Mouse (Mus musculus): ENCODE measurements around the gene Banp. TPM values are rescaled to one million over a fixed set of nuclear protein-coding genes. Genes with fewer than 3 reads are reported as not detected.

Gene Banp
- polyA plus RNA-seq, 1 experiment from 2014 or later, result 53.1 TPM

DNA sequence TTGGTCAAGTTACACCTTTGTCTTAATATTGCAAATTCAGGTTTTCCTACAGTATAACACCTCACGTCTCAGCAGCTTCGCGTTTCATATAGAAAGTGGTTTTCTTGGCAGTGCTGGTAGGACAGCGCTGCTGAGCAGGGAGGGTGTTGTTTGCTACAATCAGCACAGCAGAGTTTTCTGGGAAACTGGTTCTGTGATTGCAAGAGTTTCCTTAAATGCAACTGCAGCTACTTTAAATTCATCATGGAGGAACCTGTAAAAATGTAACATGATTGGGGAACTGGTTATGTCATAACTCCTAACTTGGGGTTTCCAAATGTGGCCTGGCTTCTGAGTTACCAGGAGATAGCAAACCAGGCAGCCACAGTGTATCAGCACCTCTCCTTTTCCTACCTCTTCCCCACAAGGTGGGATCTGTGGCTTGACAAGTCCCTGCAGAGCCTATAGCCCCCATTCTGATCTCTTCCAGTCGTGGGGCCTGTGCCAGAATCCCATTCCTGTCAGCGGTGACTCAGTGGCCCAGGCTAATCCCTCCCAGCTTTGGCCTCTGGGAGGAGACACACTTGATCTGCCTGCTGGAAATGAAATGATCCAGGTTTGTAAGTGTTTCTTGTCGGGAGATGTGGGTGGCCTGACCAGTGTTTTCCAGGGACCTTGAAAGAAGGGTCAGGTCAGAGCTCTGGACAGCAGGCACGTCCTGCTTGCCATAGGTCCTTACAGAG is 70.7 kb downstream of the Banp start:
- ATAC-seq (replicated peaks; ENCODE audit: low FRiP score) (no peak), DNase-seq (ENCODE audit: low spot score) (no peak)
- no peaks in the 10 kb centered on the region for H3K27me3 ChIP-seq (ENCODE audit: control insufficient read depth, insufficient read depth, low read length)
- no peak overlapping the region for H3K9ac ChIP-seq (ENCODE audit: low read length)
- no peak overlapping the region for H3K27ac ChIP-seq (ENCODE audit: low read depth, low read length)
- WGBS, result 86% methylated on average over 8 of the region's 8 CpGs
- no peaks in the 10 kb centered on the region for H3K4me1 ChIP-seq (replicated peaks; ENCODE audit: control insufficient read depth, insufficient read depth, low read length)
- no peaks in the 10 kb centered on the region for H3K9me3 ChIP-seq (ENCODE audit: control insufficient read depth, low read length)
- no peak overlapping the region for H3K4me2 ChIP-seq (ENCODE audit: low read depth, low read length, severe bottlenecking)
- H3K4me3 ChIP-seq (ENCODE audit: low read depth, low read length), result no peak overlapping the region
- peaks cover 3% of the 10 kb centered on the region; the same call in 1 of the 2 replicates for H3K36me3 ChIP-seq (ENCODE audit: control insufficient read depth, insufficient read depth, low read length)

DNA sequence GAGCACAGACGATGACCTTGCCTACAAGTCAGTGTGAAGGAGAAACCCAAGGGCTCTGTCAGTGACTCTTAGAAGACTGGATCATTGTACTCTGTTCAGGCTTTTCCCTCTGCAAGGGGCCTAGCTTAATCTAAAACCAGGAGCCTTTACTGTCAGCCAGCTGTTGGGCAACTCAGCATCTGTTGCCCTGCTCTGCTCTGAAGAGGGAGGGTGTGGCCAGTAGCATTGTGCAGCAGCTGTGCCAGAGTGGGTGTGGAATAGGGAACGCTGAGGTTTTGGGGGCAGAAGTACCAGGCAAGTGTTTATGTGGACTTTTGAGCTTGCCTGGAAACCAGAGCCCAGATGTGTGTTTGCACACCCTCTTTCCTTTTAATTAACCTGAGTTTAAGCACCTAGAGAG is 72.2 kb downstream of the Banp start:
- Histone ChIP-seq H3K27ac (ENCODE audit: low read depth, low read length) (no peak overlapping the region), H3K4me3 (ENCODE audit: low read depth, low read length) (no peak overlapping the region), H3K9me3 (ENCODE audit: control insufficient read depth, low read length) (no peaks in the 10 kb centered on the region), H3K9ac (ENCODE audit: low read length) (no peak overlapping the region), H3K36me3 (ENCODE audit: control insufficient read depth, insufficient read depth, low read length) (peaks cover 6% of the 10 kb centered on the region; the same call in 1 of the 2 replicates), H3K27me3 (ENCODE audit: control insufficient read depth, insufficient read depth, low read length) (no peaks in the 10 kb centered on the region), H3K4me2 (ENCODE audit: low read depth, low read length, severe bottlenecking) (no peak overlapping the region), H3K4me1 (replicated peaks; ENCODE audit: control insufficient read depth, insufficient read depth, low read length) (no peaks in the 10 kb centered on the region)
- DNase-seq (ENCODE audit: low spot score) (no peak), ATAC-seq (replicated peaks; ENCODE audit: low FRiP score) (no peak)
- 85% methylated on average over 2 of the region's 2 CpGs for WGBS

DNA sequence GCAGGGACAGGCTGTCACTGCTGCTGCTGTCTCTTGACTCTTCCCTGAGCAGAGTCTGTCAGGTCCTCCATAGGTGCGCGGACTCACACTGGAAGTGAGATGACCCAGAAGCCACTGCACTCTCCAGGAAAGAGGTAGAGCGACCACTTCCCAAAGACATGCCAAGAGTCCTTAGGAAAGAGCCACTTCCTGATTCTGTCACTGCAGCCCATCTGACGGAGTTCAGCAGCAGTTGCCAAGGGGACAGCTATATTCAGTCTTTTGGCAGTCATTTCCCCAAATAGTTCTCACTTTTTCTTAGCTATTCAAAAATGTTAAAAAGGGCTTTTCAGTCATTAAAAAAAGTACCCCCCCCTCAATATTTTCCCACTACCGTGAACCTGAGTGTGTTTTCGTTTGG is 72.7 kb downstream of the Banp start:
- peaks cover 6% of the 10 kb centered on the region; the same call in 1 of the 2 replicates for H3K36me3 ChIP-seq (ENCODE audit: control insufficient read depth, insufficient read depth, low read length)
- no peak overlapping the region for H3K9ac ChIP-seq (ENCODE audit: low read length)
- no peak overlapping the region for H3K27ac ChIP-seq (ENCODE audit: low read depth, low read length)
- H3K9me3 ChIP-seq (ENCODE audit: control insufficient read depth, low read length), result no peaks in the 10 kb centered on the region
- no peaks in the 10 kb centered on the region for H3K4me1 ChIP-seq (replicated peaks; ENCODE audit: control insufficient read depth, insufficient read depth, low read length)
- WGBS, result 86% methylated on average over 6 of the region's 6 CpGs
- ATAC-seq (replicated peaks; ENCODE audit: low FRiP score) (no peak), DNase-seq (ENCODE audit: low spot score) (no peak)
- H3K4me2 ChIP-seq (ENCODE audit: low read depth, low read length, severe bottlenecking), result no peak overlapping the region
- H3K27me3 ChIP-seq (ENCODE audit: control insufficient read depth, insufficient read depth, low read length), result no peaks in the 10 kb centered on the region
- H3K4me3 ChIP-seq (ENCODE audit: low read depth, low read length), result no peak overlapping the region

- no peak overlapping the region for H3K27ac ChIP-seq (ENCODE audit: low read depth, low read length)
- DNase-seq (ENCODE audit: low spot score), result no peak
- H3K4me2 ChIP-seq (ENCODE audit: low read depth, low read length, severe bottlenecking), result no peak overlapping the region
- no peak overlapping the region for H3K4me3 ChIP-seq (ENCODE audit: low read depth, low read length)
- no peaks in the 10 kb centered on the region for H3K4me1 ChIP-seq (replicated peaks; ENCODE audit: control insufficient read depth, insufficient read depth, low read length)
- H3K27me3 ChIP-seq (ENCODE audit: control insufficient read depth, insufficient read depth, low read length), result no peaks in the 10 kb centered on the region
- H3K36me3 ChIP-seq (ENCODE audit: control insufficient read depth, insufficient read depth, low read length), result peaks cover 6% of the 10 kb centered on the region; the same call in 1 of the 2 replicates
- 83% methylated on average over 4 of the region's 4 CpGs for WGBS
- H3K9me3 ChIP-seq (ENCODE audit: control insufficient read depth, low read length), result no peaks in the 10 kb centered on the region
- H3K9ac ChIP-seq (ENCODE audit: low read length), result no peak overlapping the region
- no peak for ATAC-seq (replicated peaks; ENCODE audit: low FRiP score)
Observed at GRCm38 (mm10) chr8:122022705-122023104, 73.2 kb downstream of the Banp start.

DNA sequence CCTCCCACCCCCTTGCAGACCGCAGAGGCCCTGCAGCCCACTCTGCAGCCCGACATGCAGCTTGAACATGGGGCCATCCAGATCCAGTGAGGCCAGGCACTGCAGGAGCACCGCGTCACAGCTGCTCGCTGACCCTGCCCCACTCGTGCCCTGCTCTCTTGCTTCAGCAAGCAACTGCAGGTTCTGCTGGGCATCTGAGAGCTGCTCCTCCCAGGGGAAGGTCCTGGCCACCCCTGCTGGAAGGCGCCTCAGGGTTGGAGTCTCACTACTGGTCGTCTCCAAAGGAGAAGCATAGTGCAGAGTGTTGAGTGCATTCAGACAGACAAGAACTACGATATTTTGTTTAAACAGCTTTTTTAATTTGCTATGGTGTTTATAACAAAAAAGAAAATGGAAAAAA is 76.0 kb downstream of the Banp start:
- Histone ChIP-seq H3K36me3 (ENCODE audit: control insufficient read depth, insufficient read depth, low read length) (peaks cover 6% of the 10 kb centered on the region; the same call in 1 of the 2 replicates), H3K4me2 (ENCODE audit: low read depth, low read length, severe bottlenecking) (no peak overlapping the region), H3K4me3 (ENCODE audit: low read depth, low read length) (no peak overlapping the region), H3K9me3 (ENCODE audit: control insufficient read depth, low read length) (no peaks in the 10 kb centered on the region), H3K4me1 (replicated peaks; ENCODE audit: control insufficient read depth, insufficient read depth, low read length) (no peaks in the 10 kb centered on the region), H3K9ac (ENCODE audit: low read length) (no peak overlapping the region), H3K27me3 (ENCODE audit: control insufficient read depth, insufficient read depth, low read length) (no peaks in the 10 kb centered on the region), H3K27ac (ENCODE audit: low read depth, low read length) (no peak overlapping the region)
- ATAC-seq (replicated peaks; ENCODE audit: low FRiP score), result no peak
- DNase-seq (ENCODE audit: low spot score), result no peak
- 95% methylated on average over 9 of the region's 9 CpGs for WGBS

- 83% methylated on average over 4 of the region's 4 CpGs for WGBS
- Histone ChIP-seq H3K27ac (ENCODE audit: low read depth, low read length) (no peak overlapping the region), H3K9ac (ENCODE audit: low read length) (no peak overlapping the region), H3K4me2 (ENCODE audit: low read depth, low read length, severe bottlenecking) (no peak overlapping the region), H3K36me3 (ENCODE audit: control insufficient read depth, insufficient read depth, low read length) (peaks cover 6% of the 10 kb centered on the region; the same call in 1 of the 2 replicates), H3K27me3 (ENCODE audit: control insufficient read depth, insufficient read depth, low read length) (no peaks in the 10 kb centered on the region), H3K4me3 (ENCODE audit: low read depth, low read length) (no peak overlapping the region), H3K9me3 (ENCODE audit: control insufficient read depth, low read length) (no peaks in the 10 kb centered on the region), H3K4me1 (replicated peaks; ENCODE audit: control insufficient read depth, insufficient read depth, low read length) (peaks cover 3% of the 10 kb centered on the region; the same call in 1 of the 2 replicates)
- DNase-seq (ENCODE audit: low spot score) (no peak), ATAC-seq (replicated peaks; ENCODE audit: low FRiP score) (no peak)
Observed at GRCm38 (mm10) chr8:122028116-122028515, 78.6 kb downstream of the Banp start.

- no peak overlapping the region for H3K27ac ChIP-seq (ENCODE audit: low read depth, low read length)
- H3K27me3 ChIP-seq (ENCODE audit: control insufficient read depth, insufficient read depth, low read length), result no peaks in the 10 kb centered on the region
- H3K4me2 ChIP-seq (ENCODE audit: low read depth, low read length, severe bottlenecking), result no peak overlapping the region
- H3K4me1 ChIP-seq (replicated peaks; ENCODE audit: control insufficient read depth, insufficient read depth, low read length), result peaks cover 3% of the 10 kb centered on the region; the same call in 1 of the 2 replicates
- no peak for DNase-seq (ENCODE audit: low spot score)
- H3K9ac ChIP-seq (ENCODE audit: low read length), result no peak overlapping the region
- no peak overlapping the region for H3K4me3 ChIP-seq (ENCODE audit: low read depth, low read length)
- no peak for ATAC-seq (replicated peaks; ENCODE audit: low FRiP score)
- H3K36me3 ChIP-seq (ENCODE audit: control insufficient read depth, insufficient read depth, low read length), result peaks cover 4% of the 10 kb centered on the region; the same call in 1 of the 2 replicates
- 38% methylated on average over 7 of the region's 7 CpGs for WGBS
- H3K9me3 ChIP-seq (ENCODE audit: control insufficient read depth, low read length), result no peaks in the 10 kb centered on the region
Observed at GRCm38 (mm10) chr8:122030965-122031364, 81.4 kb downstream of the Banp start.

DNA sequence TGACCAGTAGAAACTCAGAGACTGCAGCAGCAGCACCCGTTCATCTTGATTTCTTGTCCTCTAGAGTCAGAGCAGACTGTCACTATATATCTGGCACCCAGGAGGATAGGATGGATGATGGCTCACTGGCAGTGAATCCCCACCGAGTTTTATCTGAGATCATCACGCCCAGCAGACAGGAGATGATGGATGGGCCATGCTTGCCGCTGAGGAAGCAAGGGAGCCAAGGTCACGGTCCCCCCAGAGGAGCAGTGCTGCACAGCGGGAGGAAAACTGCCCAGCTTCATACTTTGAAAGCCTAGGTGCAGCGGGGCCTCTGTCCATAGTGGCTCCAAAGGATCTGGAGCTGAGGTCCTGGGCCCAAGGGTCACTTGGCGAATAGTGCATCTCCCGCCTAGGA is 83.2 kb downstream of the Banp start:
- Histone ChIP-seq H3K36me3 (ENCODE audit: control insufficient read depth, insufficient read depth, low read length) (no peaks in the 10 kb centered on the region), H3K27me3 (ENCODE audit: control insufficient read depth, insufficient read depth, low read length) (no peaks in the 10 kb centered on the region), H3K27ac (ENCODE audit: low read depth, low read length) (no peak overlapping the region), H3K9ac (ENCODE audit: low read length) (no peak overlapping the region), H3K9me3 (ENCODE audit: control insufficient read depth, low read length) (no peaks in the 10 kb centered on the region), H3K4me2 (ENCODE audit: low read depth, low read length, severe bottlenecking) (no peak overlapping the region), H3K4me3 (ENCODE audit: low read depth, low read length) (no peak overlapping the region), H3K4me1 (replicated peaks; ENCODE audit: control insufficient read depth, insufficient read depth, low read length) (peaks cover 3% of the 10 kb centered on the region; the same call in 1 of the 2 replicates)
- ATAC-seq (replicated peaks; ENCODE audit: low FRiP score), result no peak
- 81% methylated on average over 9 of the region's 9 CpGs for WGBS
- no peak for DNase-seq (ENCODE audit: low spot score)

- H3K27ac ChIP-seq (ENCODE audit: low read depth, low read length), result no peak overlapping the region
- WGBS, result 76% methylated on average over 7 of the region's 7 CpGs
Observed at GRCm38 (mm10) chr8:122035543-122035942, 86.0 kb downstream of the Banp start.

More at GRCm38 (mm10) chr8:122035543-122035942, 86.0 kb downstream of the Banp start:
- ATAC-seq (replicated peaks; ENCODE audit: low FRiP score) (no peak), DNase-seq (ENCODE audit: low spot score) (no peak)
- Histone ChIP-seq H3K36me3 (ENCODE audit: control insufficient read depth, insufficient read depth, low read length) (no peaks in the 10 kb centered on the region), H3K4me1 (replicated peaks; ENCODE audit: control insufficient read depth, insufficient read depth, low read length) (peaks cover 3% of the 10 kb centered on the region; the same call in 1 of the 2 replicates), H3K27me3 (ENCODE audit: control insufficient read depth, insufficient read depth, low read length) (no peaks in the 10 kb centered on the region), H3K9me3 (ENCODE audit: control insufficient read depth, low read length) (no peaks in the 10 kb centered on the region), H3K4me2 (ENCODE audit: low read depth, low read length, severe bottlenecking) (no peak overlapping the region), H3K4me3 (ENCODE audit: low read depth, low read length) (no peak overlapping the region), H3K9ac (ENCODE audit: low read length) (no peak overlapping the region)
